Mouse (Mus musculus): ENCODE results near the gene Rgma. TPM values are rescaled to one million over a fixed set of nuclear protein-coding genes. Genes with fewer than 3 reads are reported as not detected.

The Rgma gene
- polyA plus RNA-seq, 1 experiment from 2014 or later = 20.3 TPM

- WGBS = 7% methylated on average over 3 of the region's 3 CpGs
- no peaks in the 10 kb centered on the region for H3K27me3 ChIP-seq
- no peak for ATAC-seq (replicated peaks)
- H3K4me2 ChIP-seq (replicated peaks) = no peak overlapping the region
- no peak overlapping the region for H3K9ac ChIP-seq (replicated peaks)
- H3K4me3 ChIP-seq = no peak overlapping the region
- no peaks in the 10 kb centered on the region for H3K36me3 ChIP-seq
- H3K27ac ChIP-seq (replicated peaks) = no peak overlapping the region
- H3K9me3 ChIP-seq = no peaks in the 10 kb centered on the region
- H3K4me1 ChIP-seq = 0 out of 2 replicates have a peak, but pooled peaks cover 5% of the 10 kb centered on the region
Observed at GRCm38 (mm10) chr7:73343852-73344251, 31.5 kb upstream of the Rgma start.

- no peaks in the 10 kb centered on the region for H3K9me3 ChIP-seq
- no peak overlapping the region for H3K27ac ChIP-seq (replicated peaks)
- peaks cover 13% of the 10 kb centered on the region for H3K4me1 ChIP-seq
- H3K9ac ChIP-seq (replicated peaks) = no peak overlapping the region
- H3K27me3 ChIP-seq = no peaks in the 10 kb centered on the region
- H3K4me3 ChIP-seq = no peak overlapping the region
- no peaks in the 10 kb centered on the region for H3K36me3 ChIP-seq
- WGBS = 41% methylated on average over 10 of the region's 10 CpGs
- no peak overlapping the region for H3K4me2 ChIP-seq (replicated peaks)
- ATAC-seq (replicated peaks) = no peak
Observed at GRCm38 (mm10) chr7:73348585-73349124, 26.7 kb upstream of the Rgma start.

GRCm38 (mm10) chr7:73349158-73349557, 26.2 kb upstream of the Rgma start:
- Histone ChIP-seq H3K27ac (replicated peaks) (no peak overlapping the region), H3K9me3 (no peaks in the 10 kb centered on the region), H3K27me3 (no peaks in the 10 kb centered on the region), H3K4me3 (no peak overlapping the region), H3K4me1 (peaks cover 18% of the 10 kb centered on the region), H3K9ac (replicated peaks) (no peak overlapping the region), H3K36me3 (no peaks in the 10 kb centered on the region), H3K4me2 (replicated peaks) (no peak overlapping the region)
- 70% methylated on average over 8 of the region's 8 CpGs for WGBS
- no peak for ATAC-seq (replicated peaks)

- 22% methylated on average over 9 of the region's 9 CpGs for WGBS
- H3K36me3 ChIP-seq = no peaks in the 10 kb centered on the region
- H3K4me3 ChIP-seq = no peak overlapping the region
- H3K4me1 ChIP-seq = peaks cover 28% of the 10 kb centered on the region
- no peak for ATAC-seq (replicated peaks)
- H3K9me3 ChIP-seq = no peaks in the 10 kb centered on the region
- no peak overlapping the region for H3K9ac ChIP-seq (replicated peaks)
- H3K27ac ChIP-seq (replicated peaks) = 0 out of 2 replicates have a peak overlapping the region, but pooled peaks have one; percentile 2
- H3K4me2 ChIP-seq (replicated peaks) = no peak overlapping the region
- H3K27me3 ChIP-seq = no peaks in the 10 kb centered on the region
Observed at GRCm38 (mm10) chr7:73355229-73355628, 20.1 kb upstream of the Rgma start.

- no peak for ATAC-seq (replicated peaks)
- H3K4me1 ChIP-seq = peaks cover 25% of the 10 kb centered on the region
- no peak overlapping the region for H3K4me3 ChIP-seq
- H3K9me3 ChIP-seq = no peaks in the 10 kb centered on the region
- no peaks in the 10 kb centered on the region for H3K36me3 ChIP-seq
- H3K27me3 ChIP-seq = no peaks in the 10 kb centered on the region
- no peak overlapping the region for H3K9ac ChIP-seq (replicated peaks)
- WGBS = 73% methylated on average over 5 of the region's 5 CpGs
- no peak overlapping the region for H3K27ac ChIP-seq (replicated peaks)
- no peak overlapping the region for H3K4me2 ChIP-seq (replicated peaks)
Observed at GRCm38 (mm10) chr7:73356901-73357300, 18.4 kb upstream of the Rgma start.

- H3K27me3 ChIP-seq = no peaks in the 10 kb centered on the region
- H3K9ac ChIP-seq (replicated peaks) = no peak overlapping the region
- H3K4me2 ChIP-seq (replicated peaks) = no peak overlapping the region
- no peak for ATAC-seq (replicated peaks)
- H3K36me3 ChIP-seq = no peaks in the 10 kb centered on the region
- no peak overlapping the region for H3K27ac ChIP-seq (replicated peaks)
- H3K4me3 ChIP-seq = no peak overlapping the region
- H3K4me1 ChIP-seq = peaks cover 23% of the 10 kb centered on the region
- 91% methylated on average over 2 of the region's 2 CpGs for WGBS
- H3K9me3 ChIP-seq = no peaks in the 10 kb centered on the region
Observed at GRCm38 (mm10) chr7:73357626-73358025, 17.7 kb upstream of the Rgma start.

- H3K4me2 ChIP-seq (replicated peaks) = no peak overlapping the region
- ATAC-seq (replicated peaks) = no peak
- no peak overlapping the region for H3K27ac ChIP-seq (replicated peaks)
- 72% methylated on average over 4 of the region's 4 CpGs for WGBS
- H3K27me3 ChIP-seq = no peaks in the 10 kb centered on the region
- peaks cover 10% of the 10 kb centered on the region for H3K4me1 ChIP-seq
- H3K36me3 ChIP-seq = no peaks in the 10 kb centered on the region
- no peak overlapping the region for H3K4me3 ChIP-seq
- H3K9me3 ChIP-seq = no peaks in the 10 kb centered on the region
- H3K9ac ChIP-seq (replicated peaks) = no peak overlapping the region
Observed at GRCm38 (mm10) chr7:73365511-73365910, 9.8 kb upstream of the Rgma start.

GRCm38 (mm10) chr7:73365965-73366364, 9.3 kb upstream of the Rgma start:
- H3K4me2 ChIP-seq (replicated peaks) = no peak overlapping the region
- H3K36me3 ChIP-seq = no peaks in the 10 kb centered on the region
- no peak overlapping the region for H3K27ac ChIP-seq (replicated peaks)
- WGBS = 39% methylated on average over 7 of the region's 7 CpGs
- H3K4me1 ChIP-seq = peaks cover 10% of the 10 kb centered on the region
- no peak overlapping the region for H3K4me3 ChIP-seq
- H3K9me3 ChIP-seq = no peaks in the 10 kb centered on the region
- peak; percentile 61; the same call in 1 of the 2 replicates for ATAC-seq (replicated peaks)
- no peak overlapping the region for H3K9ac ChIP-seq (replicated peaks)
- H3K27me3 ChIP-seq = no peaks in the 10 kb centered on the region

- no peak for ATAC-seq (replicated peaks)
- H3K4me1 ChIP-seq = peaks cover 20% of the 10 kb centered on the region
- no peak overlapping the region for H3K9ac ChIP-seq (replicated peaks)
- no peak overlapping the region for H3K4me2 ChIP-seq (replicated peaks)
- 90% methylated on average over 10 of the region's 10 CpGs for WGBS
- no peaks in the 10 kb centered on the region for H3K36me3 ChIP-seq
- H3K27me3 ChIP-seq = no peaks in the 10 kb centered on the region
- no peak overlapping the region for H3K4me3 ChIP-seq
- no peak overlapping the region for H3K27ac ChIP-seq (replicated peaks)
- no peaks in the 10 kb centered on the region for H3K9me3 ChIP-seq
Observed at GRCm38 (mm10) chr7:73367681-73368464, 7.4 kb upstream of the Rgma start.

GRCm38 (mm10) chr7:73369992-73370391, 5.3 kb upstream of the Rgma start:
- Histone ChIP-seq H3K9me3 (no peaks in the 10 kb centered on the region), H3K36me3 (no peaks in the 10 kb centered on the region), H3K4me2 (replicated peaks) (no peak overlapping the region), H3K27ac (replicated peaks) (no peak overlapping the region), H3K4me3 (no peak overlapping the region), H3K9ac (replicated peaks) (no peak overlapping the region), H3K27me3 (no peaks in the 10 kb centered on the region), H3K4me1 (peaks cover 28% of the 10 kb centered on the region)
- ATAC-seq (replicated peaks) = no peak
- WGBS = 93% methylated on average over 4 of the region's 4 CpGs

- H3K4me1 ChIP-seq = peaks cover 30% of the 10 kb centered on the region
- no peaks in the 10 kb centered on the region for H3K36me3 ChIP-seq
- peak overlapping the region; percentile 60 for H3K4me2 ChIP-seq (replicated peaks)
- no peak overlapping the region for H3K27ac ChIP-seq (replicated peaks)
- H3K9ac ChIP-seq (replicated peaks) = no peak overlapping the region
- 63% methylated on average over 10 of the region's 10 CpGs for WGBS
- no peaks in the 10 kb centered on the region for H3K27me3 ChIP-seq
- no peaks in the 10 kb centered on the region for H3K9me3 ChIP-seq
- ATAC-seq (replicated peaks) = no peak
- peak overlapping the region; percentile 31 for H3K4me3 ChIP-seq
Observed at GRCm38 (mm10) chr7:73371587-73372321, 3.6 kb upstream of the Rgma start.

- H3K9me3 ChIP-seq = no peaks in the 10 kb centered on the region
- no peak overlapping the region for H3K27ac ChIP-seq (replicated peaks)
- H3K27me3 ChIP-seq = no peaks in the 10 kb centered on the region
- H3K4me3 ChIP-seq = peak overlapping the region; percentile 31
- WGBS = 3% methylated on average over 29 of the region's 29 CpGs
- peaks cover 37% of the 10 kb centered on the region for H3K4me1 ChIP-seq
- peak overlapping the region; percentile 60 for H3K4me2 ChIP-seq (replicated peaks)
- no peak for ATAC-seq (replicated peaks)
- no peaks in the 10 kb centered on the region for H3K36me3 ChIP-seq
- peak overlapping the region; percentile 51 for H3K9ac ChIP-seq (replicated peaks)
Observed at GRCm38 (mm10) chr7:73372352-73372970, 2.8 kb upstream of the Rgma start.

All from forebrain, embryonic 15.5 days (tissue).